Mouse (Mus musculus) cortical plate, adult 2 months (tissue): Measurements from ENCODE around the gene Rbbp6.

ENCODE experiments used
- CTCF ChIP-seq: fragments of 200-500 bp; IDR thresholded peaks from 2 replicates; pipeline ENCODE4 v1.5.1; 2011; ENCODE audit warnings: mild to moderate bottlenecking, control low read depth, low read length; ENCODE audit not compliant: insufficient read depth; ENCODE audit errors: extremely low read depth
- POLR2A ChIP-seq: fragments of 200-500 bp; IDR thresholded peaks from 2 replicates; pipeline ENCODE4 v1.6.1; 2011; ENCODE audit warnings: mild to moderate bottlenecking, low read length, control low read depth; ENCODE audit not compliant: insufficient read depth; ENCODE audit errors: extremely low read depth

- TF ChIP-seq CTCF (no peak), POLR2A (no peak)
These were observed 59.6 kb downstream of the Rbbp6 start for GRCm38 (mm10) chr7:123025123-123025522.
